Mouse (Mus musculus): ENCODE data around the gene Adnp. TPM values are rescaled to one million over a fixed set of nuclear protein-coding genes. Genes with fewer than 3 reads are reported as not detected.

Adnp gene
- polyA plus RNA-seq, 1 experiment from 2014 or later, result 2.2 TPM

- Histone ChIP-seq H3K27me3 (ENCODE audit: insufficient read depth, poor library complexity, severe bottlenecking) (no peaks in the 10 kb centered on the region), H3K4me3 (peak overlapping the region; percentile 96), H3K27ac (peak overlapping the region; percentile 97), H3K4me1 (peaks cover 31% of the 10 kb centered on the region), H3K9me3 (no peaks in the 10 kb centered on the region), H3K36me3 (peaks cover 27% of the 10 kb centered on the region)
- 52% methylated on average over 31 of the region's 33 CpGs for WGBS
- DNase-seq (ENCODE audit: low spot score), result no peak
Measured at GRCm38 (mm10) chr2:168231471-168231829, 24.5 kb upstream of the Adnp start.

- Histone ChIP-seq H3K27ac (peak overlapping the region; percentile 97), H3K4me3 (peak overlapping the region; percentile 96), H3K27me3 (ENCODE audit: insufficient read depth, poor library complexity, severe bottlenecking) (no peaks in the 10 kb centered on the region), H3K9me3 (no peaks in the 10 kb centered on the region), H3K36me3 (peaks cover 32% of the 10 kb centered on the region), H3K4me1 (peaks cover 31% of the 10 kb centered on the region)
- WGBS, result 3% methylated on average over 105 of the region's 105 CpGs
- DNase-seq (ENCODE audit: low spot score), result no peak
Measured at GRCm38 (mm10) chr2:168230773-168231470, 24.0 kb upstream of the Adnp start.

GRCm38 (mm10) chr2:168230026-168230728, 23.3 kb upstream of the Adnp start, which contains the start of the genes Gm20716, Dpm1 and Mocs3:
Gene Gm20716, minus strand, starts transcription at chr2:168230364.
Gene Dpm1, minus strand, starts transcription at chr2:168230591.
Gene Mocs3, plus strand, starts transcription at chr2:168230622.
- under 1% methylated on average over 73 of the region's 73 CpGs for WGBS
- Histone ChIP-seq H3K9me3 (no peaks in the 10 kb centered on the region), H3K4me1 (peaks cover 31% of the 10 kb centered on the region), H3K36me3 (peaks cover 40% of the 10 kb centered on the region), H3K27me3 (ENCODE audit: insufficient read depth, poor library complexity, severe bottlenecking) (no peaks in the 10 kb centered on the region), H3K27ac (peak within 1 kb of the TSS; percentile 97), H3K4me3 (peak within 1 kb of the TSS; percentile 96)
- DNase-seq (ENCODE audit: low spot score), result peak; percentile 95

- no peak for DNase-seq (ENCODE audit: low spot score)
- Histone ChIP-seq H3K9me3 (no peaks in the 10 kb centered on the region), H3K4me1 (peaks cover 31% of the 10 kb centered on the region), H3K36me3 (peaks cover 48% of the 10 kb centered on the region), H3K27me3 (ENCODE audit: insufficient read depth, poor library complexity, severe bottlenecking) (no peaks in the 10 kb centered on the region), H3K4me3 (peak overlapping the region; percentile 96), H3K27ac (peak overlapping the region; percentile 97)
- 17% methylated on average over 41 of the region's 41 CpGs for WGBS
Measured at GRCm38 (mm10) chr2:168229116-168230025, 22.5 kb upstream of the Adnp start.

- no peak overlapping the region for H3K4me3 ChIP-seq
- peaks cover 7% of the 10 kb centered on the region; the same call in 1 of the 2 replicates for H3K4me1 ChIP-seq
- H3K27ac ChIP-seq, result no peak overlapping the region
- DNase-seq (ENCODE audit: low spot score), result no peak
- H3K9me3 ChIP-seq, result no peaks in the 10 kb centered on the region
- H3K27me3 ChIP-seq (ENCODE audit: insufficient read depth, poor library complexity, severe bottlenecking), result no peaks in the 10 kb centered on the region
- 86% methylated on average over 6 of the region's 6 CpGs for WGBS
- H3K36me3 ChIP-seq, result peaks cover 79% of the 10 kb centered on the region
Measured at GRCm38 (mm10) chr2:168223326-168223725, 16.4 kb upstream of the Adnp start.

- WGBS, result 56% methylated on average over 5 of the region's 5 CpGs
- H3K27ac ChIP-seq, result no peak overlapping the region
- no peak overlapping the region for H3K4me3 ChIP-seq
- DNase-seq (ENCODE audit: low spot score), result no peak
- H3K9me3 ChIP-seq, result no peaks in the 10 kb centered on the region
- H3K27me3 ChIP-seq (ENCODE audit: insufficient read depth, poor library complexity, severe bottlenecking), result no peaks in the 10 kb centered on the region
- H3K36me3 ChIP-seq, result peaks cover 92% of the 10 kb centered on the region
- H3K4me1 ChIP-seq, result 0 out of 2 replicates have a peak, but pooled peaks cover 13% of the 10 kb centered on the region
Measured at GRCm38 (mm10) chr2:168213788-168214397, 7.0 kb upstream of the Adnp start.

- no peaks in the 10 kb centered on the region for H3K9me3 ChIP-seq
- H3K36me3 ChIP-seq, result peaks cover 67% of the 10 kb centered on the region
- 90% methylated on average over 3 of the region's 3 CpGs for WGBS
- no peak for DNase-seq (ENCODE audit: low spot score)
- H3K27me3 ChIP-seq (ENCODE audit: insufficient read depth, poor library complexity, severe bottlenecking), result no peaks in the 10 kb centered on the region
- H3K4me3 ChIP-seq, result peak overlapping the region; percentile 12; the same call in 1 of the 2 replicates
- peak overlapping the region; percentile 100 for H3K27ac ChIP-seq
- peaks cover 25% of the 10 kb centered on the region for H3K4me1 ChIP-seq
Measured at GRCm38 (mm10) chr2:168207883-168208282, 971 bp upstream of the Adnp start.

GRCm38 (mm10) chr2:168205681-168206631, 956 bp downstream of the Adnp start:
- no peak for DNase-seq (ENCODE audit: low spot score)
- Histone ChIP-seq H3K4me1 (peaks cover 21% of the 10 kb centered on the region), H3K27me3 (ENCODE audit: insufficient read depth, poor library complexity, severe bottlenecking) (no peaks in the 10 kb centered on the region), H3K36me3 (peaks cover 56% of the 10 kb centered on the region), H3K9me3 (no peaks in the 10 kb centered on the region), H3K27ac (peak overlapping the region; percentile 100), H3K4me3 (peak overlapping the region; percentile 99)
- WGBS, result under 1% methylated on average over 44 of the region's 49 CpGs

- Histone ChIP-seq H3K36me3 (peaks cover 56% of the 10 kb centered on the region), H3K4me1 (peaks cover 28% of the 10 kb centered on the region), H3K9me3 (no peaks in the 10 kb centered on the region), H3K4me3 (peak overlapping the region; percentile 99), H3K27ac (peak overlapping the region; percentile 100), H3K27me3 (ENCODE audit: insufficient read depth, poor library complexity, severe bottlenecking) (no peaks in the 10 kb centered on the region)
- 11% methylated on average over 6 of the region's 6 CpGs for WGBS
- peak; percentile 96 for DNase-seq (ENCODE audit: low spot score)
Measured at GRCm38 (mm10) chr2:168205265-168205664, 1.6 kb downstream of the Adnp start.

GRCm38 (mm10) chr2:168204476-168204999, 2.4 kb downstream of the Adnp start:
- Histone ChIP-seq H3K4me1 (peaks cover 33% of the 10 kb centered on the region), H3K9me3 (no peaks in the 10 kb centered on the region), H3K27me3 (ENCODE audit: insufficient read depth, poor library complexity, severe bottlenecking) (no peaks in the 10 kb centered on the region), H3K27ac (no peak overlapping the region), H3K4me3 (peak overlapping the region; percentile 99), H3K36me3 (peaks cover 52% of the 10 kb centered on the region)
- 88% methylated on average over 8 of the region's 8 CpGs for WGBS
- no peak for DNase-seq (ENCODE audit: low spot score)

GRCm38 (mm10) chr2:168200014-168200691, 6.8 kb downstream of the Adnp start:
- Histone ChIP-seq H3K27me3 (ENCODE audit: insufficient read depth, poor library complexity, severe bottlenecking) (no peaks in the 10 kb centered on the region), H3K9me3 (no peaks in the 10 kb centered on the region), H3K4me3 (no peak overlapping the region), H3K4me1 (peaks cover 43% of the 10 kb centered on the region), H3K27ac (no peak overlapping the region), H3K36me3 (peaks cover 53% of the 10 kb centered on the region)
- WGBS, result 70% methylated on average over 4 of the region's 5 CpGs
- no peak for DNase-seq (ENCODE audit: low spot score)

All from heart, embryonic 10.5 days (tissue).